Mouse (Mus musculus): ENCODE results near the gene Znhit2.

GRCm38 (mm10) chr19:6067724-6068415, 6.9 kb downstream of the Znhit2 start, which contains the start of gene Tm7sf2:
- no peak for TF ChIP-seq CTCF (IDR thresholded peaks at IDR 0.05; ENCODE audit: control insufficient read depth, insufficient read depth, insufficient replicate concordance, low read depth, low read length)
- TF ChIP-seq POLR2A (IDR thresholded peaks at IDR 0.05; ENCODE audit: control insufficient read depth, low read depth, low read length), result no peak

All from testis, adult 2 months (tissue).